Mouse (Mus musculus): ENCODE results near the gene Tsen2.

GRCm38 (mm10) chr6:115586321-115586720 is 41.9 kb downstream of the Tsen2 start:
- no peak for TF ChIP-seq CTCF (IDR thresholded peaks at IDR 0.05; ENCODE audit: low read depth, low read length)
- TF ChIP-seq TAL1 (conservative IDR thresholded peaks at IDR 0.05; ENCODE audit: low read depth, low read length): no peak
- TF ChIP-seq GATA1 (IDR thresholded peaks at IDR 0.05; ENCODE audit: borderline replicate concordance, low read length): no peak

All from G1E (cell line).